Mouse (Mus musculus) bone marrow, adult 2 months (tissue): ENCODE results near the gene Slc38a3.

Experiments used
- CTCF ChIP-seq: fragments of 200-500 bp; IDR thresholded peaks from 2 replicates; pipeline ENCODE4 v1.5.1; 2011; ENCODE audit warnings: low read length, control low read depth; ENCODE audit not compliant: control insufficient read depth, insufficient read depth
- POLR2A ChIP-seq: fragments of 200-500 bp; IDR thresholded peaks from 2 replicates; pipeline ENCODE4 v1.6.1; 2011; ENCODE audit warnings: low read depth, mild to moderate bottlenecking, control low read depth, low read length, borderline replicate concordance; ENCODE audit not compliant: control insufficient read depth

DNA sequence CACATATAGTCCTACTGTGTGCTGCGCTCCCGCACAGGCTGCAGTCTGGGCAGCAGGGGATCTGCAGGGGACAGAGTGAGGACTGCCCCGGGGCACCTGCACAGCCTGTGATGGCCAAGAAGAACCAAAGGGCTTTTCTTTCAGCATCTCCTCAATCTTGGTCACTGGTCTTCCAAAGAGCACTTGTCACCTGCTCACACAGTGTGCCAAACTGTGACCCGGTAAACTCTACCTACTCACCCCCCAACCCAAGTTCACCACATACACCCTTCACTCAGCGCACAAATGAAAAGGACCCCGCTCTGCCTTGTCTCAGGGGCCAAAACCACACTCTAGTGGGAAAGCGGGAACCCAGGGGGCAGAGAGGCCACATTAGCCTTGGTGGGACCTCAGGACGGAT lies 37.5 kb downstream of the Slc38a3 start:
- TF ChIP-seq CTCF = no peak
- no peak for TF ChIP-seq POLR2A
